Mouse (Mus musculus) ovary, postnatal 14 days (tissue): ENCODE data around the gene Snx13.
A peak's percentile ranks its signal among the peaks of the same experiment; 100 is the strongest.

Source experiments
- DNase-seq: peaks from one replicate; pipeline ENCODE4 v3.0.0; 2022; ENCODE audit warnings: low spot score

Snx13 gene

DNA sequence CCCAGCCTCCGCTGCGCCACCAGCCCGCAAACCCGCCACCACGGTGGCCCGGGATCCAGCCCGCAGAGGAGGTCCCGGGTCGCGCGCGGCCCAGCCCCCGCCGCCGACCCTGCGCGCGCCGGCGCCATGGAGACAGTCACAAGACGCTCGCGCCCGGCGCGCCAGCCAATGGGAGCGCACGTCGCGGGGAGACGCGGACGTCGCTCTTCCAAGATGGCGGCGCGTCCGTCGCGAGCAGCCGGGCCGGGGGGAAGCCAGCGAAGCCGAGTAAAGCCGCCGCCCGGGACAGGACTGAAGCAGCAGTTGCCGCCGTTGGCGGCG is at the start of gene Snx13:
TSS of gene Snx13 (plus strand) at position 188 of the 321 bp plus-strand sequence.
- DNase-seq = peak; percentile 83

DNA sequence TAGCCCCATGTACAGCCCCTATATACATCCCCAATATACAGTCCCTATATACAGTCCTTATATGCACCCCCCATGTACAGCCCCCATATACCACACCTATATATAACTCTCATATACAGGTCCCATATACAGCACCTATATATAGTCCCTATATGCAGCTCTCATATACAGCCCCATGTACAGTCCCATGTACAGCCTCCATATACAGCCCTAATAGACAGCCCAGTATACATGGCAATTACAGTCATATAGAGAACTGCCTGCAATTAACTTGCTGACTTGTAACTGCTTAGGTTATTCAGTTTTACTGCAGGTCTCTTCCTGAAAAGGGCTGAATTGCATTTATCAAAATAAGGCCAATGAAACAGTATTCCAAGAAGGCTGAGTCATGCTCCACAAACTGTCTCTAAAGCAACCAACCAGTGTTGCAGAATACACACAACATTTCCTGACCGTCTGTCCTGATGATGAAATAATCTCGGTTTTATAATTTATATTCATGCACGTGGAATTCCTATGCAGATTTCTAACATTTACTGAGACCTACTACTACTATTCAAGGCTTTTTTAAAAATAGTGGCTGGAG is 49.3 kb upstream of the Snx13 start:
- no peak for DNase-seq

DNA sequence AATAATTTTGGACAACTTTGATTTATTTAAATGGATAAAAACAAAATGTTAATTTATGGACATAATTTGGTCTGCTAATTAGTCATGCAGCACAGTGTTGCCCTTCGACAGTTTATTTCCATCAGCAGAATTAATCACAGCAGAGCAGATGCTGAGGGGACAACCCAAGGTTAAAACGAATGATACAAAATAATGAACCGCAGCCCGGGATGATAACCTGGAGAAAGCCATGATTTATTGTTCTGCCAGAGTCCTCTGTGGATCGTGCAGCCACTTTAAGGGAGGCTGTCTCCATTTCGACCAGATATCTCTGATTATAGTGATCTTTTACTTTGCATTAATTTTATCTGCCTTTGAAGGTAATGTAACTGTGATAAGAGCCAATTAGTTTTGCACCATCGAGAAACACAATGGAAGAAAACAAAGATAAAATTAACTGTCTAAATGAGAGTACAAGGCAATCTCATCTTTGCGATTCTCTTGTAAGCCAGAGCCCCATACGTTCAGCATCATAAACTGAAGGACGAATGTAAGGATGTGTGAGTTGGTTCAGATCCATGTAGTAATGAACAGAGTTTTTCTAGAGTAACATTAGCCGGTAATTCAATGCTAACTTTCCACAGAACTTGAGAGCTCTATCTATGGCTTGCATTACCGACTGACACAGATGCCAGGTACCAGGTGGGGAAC is 48.1 kb upstream of the Snx13 start:
- no peak for DNase-seq

DNA sequence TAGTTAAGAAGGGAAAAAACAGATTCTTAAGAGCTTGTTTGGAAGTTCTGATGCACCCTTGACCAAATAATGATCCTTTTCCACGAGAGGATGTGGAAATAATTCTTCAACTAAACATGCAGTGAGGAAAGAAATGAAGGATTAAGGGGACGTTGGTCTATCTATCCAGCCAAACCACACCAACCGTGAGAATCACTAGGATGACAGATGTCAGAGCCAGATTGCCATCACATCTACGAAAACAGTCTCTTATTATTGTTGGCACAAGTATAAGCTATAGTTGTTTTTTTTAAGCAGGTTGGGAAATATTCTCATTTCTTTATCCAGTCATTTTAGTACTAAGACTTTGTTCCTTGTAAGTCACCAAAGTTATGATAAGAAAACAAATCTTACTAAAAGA is 46.7 kb upstream of the Snx13 start:
- DNase-seq = no peak

DNA sequence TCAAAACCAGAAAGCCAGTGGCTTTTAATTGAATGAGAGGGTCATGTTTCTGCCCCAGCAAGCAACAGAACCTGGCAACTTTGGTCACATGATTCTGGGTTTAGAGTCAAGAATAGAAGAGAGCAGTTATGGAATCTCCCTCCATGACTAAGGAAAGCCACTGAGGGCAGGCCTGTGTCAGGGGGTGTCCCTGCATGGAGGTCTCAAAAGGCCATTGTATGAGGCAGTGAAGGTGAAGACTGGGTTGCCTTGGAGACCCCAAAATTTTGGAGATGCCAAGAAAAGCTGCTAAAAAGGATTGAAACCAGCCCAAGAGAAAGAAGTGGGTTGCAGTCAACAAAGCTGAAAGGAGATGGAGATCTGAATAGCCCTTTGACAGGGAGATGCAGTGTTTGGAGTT is 41.2 kb upstream of the Snx13 start:
- no peak for DNase-seq

DNA sequence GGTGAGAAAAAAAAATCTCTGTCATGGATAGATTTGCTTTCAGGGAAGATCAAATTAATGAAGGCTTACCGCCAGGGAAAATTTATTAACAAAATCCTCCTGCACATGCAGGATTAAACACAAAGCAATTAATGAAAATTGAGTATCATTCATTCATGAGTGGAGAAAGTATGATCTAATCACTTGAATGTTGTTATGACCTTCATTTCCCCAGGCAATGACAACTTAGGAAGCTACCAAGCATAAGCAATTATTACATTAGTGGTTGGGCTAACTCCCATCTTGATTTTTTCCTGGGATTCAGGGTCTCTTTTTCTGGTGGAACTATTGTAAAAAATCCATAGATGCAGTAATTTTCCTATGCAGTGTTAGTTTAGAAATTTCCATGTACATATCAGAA is 39.1 kb upstream of the Snx13 start:
- DNase-seq = no peak

DNA sequence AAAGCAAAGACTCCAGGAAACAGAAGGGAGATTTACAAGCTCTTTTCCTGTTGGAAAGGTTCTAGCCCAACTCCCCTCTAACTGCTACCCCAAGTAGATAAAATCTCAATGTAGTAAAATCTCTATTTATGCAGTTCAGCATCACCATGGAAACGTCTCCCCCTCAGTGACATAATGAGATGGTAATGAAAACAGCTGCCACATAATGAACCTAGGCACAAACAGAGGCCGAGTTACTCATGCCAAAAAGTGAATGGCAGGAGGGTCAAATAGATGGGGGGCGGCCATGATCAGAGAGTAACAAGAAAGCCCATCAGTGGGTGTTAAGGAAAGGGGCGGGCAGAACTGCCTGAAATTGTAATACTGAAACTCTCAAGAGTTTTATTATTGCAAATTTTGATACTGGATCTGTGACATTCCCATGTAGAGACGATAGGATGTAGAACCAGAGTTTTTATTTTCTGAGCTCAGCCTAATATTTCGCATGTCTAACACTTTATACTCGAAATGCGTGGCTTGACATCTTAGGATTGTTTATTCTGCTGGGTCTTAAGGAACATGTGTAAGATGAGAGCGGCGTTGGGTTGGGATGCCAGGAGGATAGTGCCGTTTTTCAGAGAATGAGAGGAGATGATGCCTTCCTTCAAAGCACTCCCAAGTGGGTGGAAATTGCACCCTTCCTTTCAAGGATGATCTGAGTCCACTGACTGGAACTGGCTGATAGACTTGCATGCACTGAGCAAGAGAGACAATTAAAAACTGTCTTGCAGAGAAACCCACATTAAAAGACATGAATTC is 38.4 kb upstream of the Snx13 start:
- DNase-seq = no peak

DNA sequence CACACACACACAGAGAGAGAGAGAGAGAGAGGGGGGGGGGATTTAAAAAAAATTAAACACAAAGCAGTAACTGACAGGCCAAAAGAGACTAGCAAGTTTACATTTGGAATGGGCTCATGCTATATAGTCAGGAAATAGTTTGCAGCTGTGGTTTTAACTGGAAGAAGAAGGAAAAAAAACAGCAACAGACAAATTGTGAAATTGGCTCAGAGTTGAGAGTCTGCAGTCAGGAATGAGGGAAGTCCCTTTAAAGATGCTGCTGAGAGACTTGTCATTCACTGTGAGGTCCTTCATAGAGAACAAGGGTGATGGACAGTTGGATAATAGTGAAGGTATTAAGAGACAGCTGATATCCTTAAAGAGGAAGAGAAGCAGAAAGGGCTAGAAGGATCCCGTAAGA is 35.5 kb upstream of the Snx13 start:
- DNase-seq = no peak

DNA sequence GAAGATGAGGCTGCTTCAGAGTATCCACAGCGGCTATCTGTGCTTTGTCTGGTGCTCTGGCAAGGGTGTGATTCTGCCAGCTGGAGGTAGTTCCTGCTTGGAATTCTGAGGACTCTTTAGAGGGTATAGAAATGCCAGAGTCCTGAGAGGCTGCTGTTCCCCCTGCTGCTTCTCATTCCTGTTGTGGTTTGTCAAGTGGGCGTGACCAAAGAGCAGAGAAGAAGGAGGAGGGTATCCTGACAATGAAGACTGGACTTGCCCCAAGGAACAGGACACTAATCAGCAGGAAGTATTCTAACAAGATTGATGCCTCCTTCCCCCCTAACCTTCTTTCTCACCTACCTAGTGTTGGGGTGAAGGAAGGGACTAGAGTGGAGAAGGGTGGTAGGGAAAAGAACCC is 33.0 kb upstream of the Snx13 start:
- no peak for DNase-seq

DNA sequence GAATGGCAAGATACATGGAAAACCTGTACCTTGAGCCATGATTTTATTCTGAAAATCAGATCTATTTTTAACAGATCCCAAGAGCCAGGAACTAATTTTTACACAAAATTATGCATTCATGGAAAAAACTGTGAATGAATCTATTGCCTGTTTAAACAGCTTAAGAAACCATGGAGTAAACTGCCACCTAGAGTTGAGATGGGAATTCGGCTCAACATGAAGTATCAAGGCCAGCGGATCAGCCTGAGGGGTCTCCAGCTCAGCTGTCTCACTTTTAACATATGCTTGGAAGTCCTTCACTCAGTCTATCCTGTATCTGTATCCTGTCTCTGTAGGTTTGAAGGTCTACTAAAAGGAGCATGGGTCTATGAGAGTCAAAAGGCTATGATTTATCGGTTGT is 30.9 kb upstream of the Snx13 start:
- no peak for DNase-seq

DNA sequence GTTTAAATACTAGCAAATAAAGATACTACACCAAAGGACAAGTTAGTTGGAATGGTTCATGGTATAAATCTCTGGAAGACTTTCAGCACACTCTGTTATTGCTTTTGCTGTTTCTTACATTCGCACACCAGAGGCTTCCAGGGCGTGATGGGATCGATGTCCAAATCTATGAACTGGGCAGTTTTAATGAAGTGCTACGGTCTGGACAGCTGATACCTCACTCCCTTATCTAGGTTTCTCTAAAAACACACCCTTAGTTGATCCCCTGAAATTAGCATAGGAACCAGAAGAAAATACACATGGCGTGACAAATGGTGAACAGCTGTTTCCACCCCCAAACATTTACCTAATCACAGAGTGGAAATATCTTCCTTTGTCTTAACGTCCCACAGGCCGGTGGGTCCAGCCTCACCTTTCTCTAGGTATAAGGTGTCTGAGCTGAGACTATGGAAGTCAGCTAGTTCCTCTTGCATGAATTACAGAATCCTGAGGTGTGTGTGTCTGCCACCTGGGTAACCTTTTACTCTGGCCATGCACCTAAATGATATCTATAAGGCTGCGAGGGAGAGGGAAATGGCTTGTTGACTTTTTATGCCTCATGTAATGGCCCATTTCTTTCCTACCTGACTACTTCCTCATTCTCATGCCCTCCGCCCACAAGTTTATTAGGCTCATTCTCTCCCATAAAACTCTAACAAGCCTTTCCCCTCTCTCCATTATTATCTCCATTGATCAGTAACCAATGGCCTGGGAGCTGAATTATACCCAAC is 30.3 kb upstream of the Snx13 start:
- no peak for DNase-seq

DNA sequence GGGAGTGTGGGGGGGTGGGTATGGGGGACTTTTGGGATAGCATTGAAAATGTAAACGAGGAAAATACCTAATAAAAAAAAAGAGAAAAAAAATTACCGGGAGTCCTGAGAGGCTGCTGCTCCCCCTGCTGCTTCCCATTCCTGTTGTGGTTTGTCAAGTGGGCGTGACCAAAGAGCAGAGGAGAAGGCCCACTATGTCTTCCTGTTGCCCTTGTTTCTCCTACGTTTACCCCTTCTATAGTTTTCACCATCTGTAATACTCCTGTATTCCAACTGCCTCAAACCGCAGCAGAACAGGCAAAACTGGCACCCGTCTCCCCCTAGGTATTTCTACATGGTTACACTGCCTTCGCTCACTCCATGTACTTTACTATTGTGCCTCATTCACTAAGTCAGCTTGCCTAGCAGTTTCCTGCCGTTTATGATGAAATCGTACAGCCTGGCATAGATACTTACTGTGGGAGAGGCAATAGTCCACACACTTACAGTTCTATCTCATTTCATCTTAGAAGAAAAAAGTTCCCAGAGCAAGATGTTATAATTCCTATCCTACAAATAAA is 28.2 kb upstream of the Snx13 start:
- no peak for DNase-seq

DNA sequence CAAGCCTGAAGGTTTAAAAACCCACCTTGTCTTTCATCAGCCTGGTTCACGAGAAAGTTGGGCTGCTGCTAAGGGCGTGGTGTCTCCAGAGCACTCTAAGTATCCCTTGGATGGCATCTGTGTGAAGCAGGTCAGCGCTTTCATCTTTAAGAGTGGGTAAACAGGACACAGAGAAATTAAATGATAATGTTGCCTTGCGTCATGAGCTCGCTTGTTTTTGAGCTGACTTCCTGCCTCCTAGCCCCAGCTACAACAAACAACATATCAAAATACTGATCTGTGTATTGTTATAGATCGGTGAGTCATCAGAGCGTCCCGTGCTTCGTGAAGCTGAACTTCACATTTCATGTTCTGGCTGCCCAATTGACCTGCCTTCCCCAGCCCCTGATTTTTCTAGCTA is 25.7 kb upstream of the Snx13 start:
- no peak for DNase-seq

DNA sequence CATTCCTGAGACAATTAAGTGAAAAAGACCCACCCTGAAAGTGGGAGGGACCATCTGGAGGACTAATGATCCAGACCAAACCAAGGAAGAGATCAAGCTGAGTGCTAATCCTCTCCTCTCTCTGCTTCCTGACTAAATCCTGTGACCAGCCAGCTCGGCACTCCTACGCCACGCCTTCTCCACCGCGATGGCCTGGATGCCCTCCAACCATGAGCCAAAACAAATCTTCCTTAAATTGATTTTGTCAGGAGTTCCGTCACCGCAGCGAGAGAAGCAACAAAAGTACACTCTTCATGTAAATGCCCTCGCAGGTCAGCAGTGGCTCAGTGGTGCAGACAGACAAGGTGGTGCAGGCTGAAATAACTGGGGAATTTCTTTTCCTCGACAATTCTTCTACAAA is 24.9 kb upstream of the Snx13 start:
- no peak for DNase-seq

DNA sequence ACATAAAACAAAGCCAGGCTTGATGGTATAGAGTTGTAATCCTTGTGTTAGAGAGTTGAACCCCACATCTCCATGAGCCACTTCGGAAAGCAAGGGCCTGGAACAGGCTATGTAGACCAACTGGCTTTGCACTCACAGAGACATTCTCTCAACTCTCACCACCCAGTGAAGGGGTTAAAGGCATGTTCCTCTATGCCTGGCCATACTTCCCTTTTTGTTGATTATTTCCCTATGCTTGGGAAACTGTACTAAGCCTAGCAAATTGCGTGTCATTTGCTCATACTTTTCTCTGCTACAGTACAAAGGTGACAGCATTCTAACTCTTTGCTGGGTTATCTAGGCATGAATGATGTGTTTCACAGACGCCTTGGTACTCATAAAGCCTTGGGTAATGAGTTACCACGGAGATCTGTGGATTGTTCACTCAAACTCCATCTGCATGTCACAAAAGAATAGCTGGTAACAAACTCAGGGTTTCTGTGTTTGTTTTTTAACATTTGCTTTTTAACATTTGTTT is 21.0 kb upstream of the Snx13 start:
- no peak for DNase-seq

DNA sequence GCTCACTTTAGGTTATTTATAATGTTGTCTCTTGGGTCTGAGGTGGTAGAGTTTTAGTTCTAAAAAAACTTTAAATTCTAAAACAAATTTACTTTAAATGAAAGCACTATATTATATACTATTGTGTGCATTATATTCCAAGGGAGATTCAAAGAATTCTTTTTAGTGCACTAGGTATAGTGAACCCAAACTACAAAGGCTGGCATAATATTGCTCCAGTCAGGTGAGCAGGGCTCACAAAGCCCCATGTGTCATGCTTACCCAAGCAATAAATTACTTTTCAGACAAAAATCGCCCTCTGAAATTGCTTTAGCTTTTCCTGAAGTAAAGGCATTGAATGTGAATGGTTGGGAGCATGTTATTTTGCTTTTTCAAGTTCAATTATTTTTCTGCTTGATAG is 19.5 kb upstream of the Snx13 start:
- no peak for DNase-seq

DNA sequence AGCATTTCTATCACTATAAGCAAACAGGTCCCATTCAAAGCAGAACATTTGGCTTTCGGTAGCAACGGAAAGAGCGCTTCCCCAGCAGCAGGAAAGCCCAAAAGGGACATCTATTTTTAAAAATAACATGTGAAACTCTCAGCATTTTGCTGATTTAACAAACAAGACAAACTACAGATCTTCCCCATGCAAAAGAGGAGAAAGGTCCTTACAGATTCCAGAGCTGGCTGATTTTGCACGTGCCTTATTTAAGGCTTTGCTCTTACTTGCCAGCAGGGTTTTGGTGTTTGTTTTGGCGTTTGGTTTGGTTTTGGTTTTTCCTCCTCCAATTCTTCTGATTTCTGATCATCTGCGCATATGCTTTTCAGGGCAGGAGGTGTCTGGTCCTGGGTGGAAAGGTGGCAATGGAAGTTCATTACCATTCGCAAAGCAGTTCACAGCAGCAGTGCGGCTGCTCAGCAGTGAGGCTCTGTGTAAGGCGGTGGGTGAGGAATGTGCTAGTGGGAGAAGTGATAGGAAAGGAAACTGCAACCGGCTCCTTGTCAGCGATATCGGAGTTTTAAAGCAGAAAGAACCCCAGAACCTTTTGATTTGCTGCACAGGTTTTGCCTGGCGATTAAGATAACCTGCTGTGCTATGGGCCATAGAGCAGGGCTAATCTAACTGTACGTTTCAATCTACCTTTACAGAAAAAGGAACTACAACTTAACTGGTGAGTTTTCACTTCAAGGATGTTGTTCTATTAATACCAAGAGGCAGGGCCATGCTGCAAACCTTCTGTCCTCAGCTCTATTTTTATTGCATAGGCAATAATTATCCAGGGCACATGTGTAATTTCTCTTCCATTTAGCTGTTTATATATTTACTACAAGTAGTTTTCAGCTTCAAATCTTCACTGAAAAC is 8.1 kb upstream of the Snx13 start:
- DNase-seq = no peak

DNA sequence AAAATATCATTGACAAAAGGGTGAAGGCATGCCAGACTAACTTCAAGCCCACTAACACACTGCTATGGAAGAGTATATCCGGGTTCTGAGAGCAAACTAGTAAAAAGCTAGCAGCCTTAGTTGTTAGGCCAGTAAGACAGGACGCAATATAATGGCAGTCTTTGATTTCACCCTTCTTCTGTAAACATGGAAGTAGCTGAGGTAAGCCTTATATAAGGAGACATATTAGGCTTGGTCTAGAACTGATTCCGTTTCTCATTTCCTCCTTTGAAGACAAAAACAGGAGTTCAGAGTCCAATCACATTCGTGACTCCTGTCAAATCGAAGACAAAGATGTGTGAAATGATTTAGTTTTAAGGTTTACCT is 7.4 kb upstream of the Snx13 start:
- DNase-seq = no peak

DNA sequence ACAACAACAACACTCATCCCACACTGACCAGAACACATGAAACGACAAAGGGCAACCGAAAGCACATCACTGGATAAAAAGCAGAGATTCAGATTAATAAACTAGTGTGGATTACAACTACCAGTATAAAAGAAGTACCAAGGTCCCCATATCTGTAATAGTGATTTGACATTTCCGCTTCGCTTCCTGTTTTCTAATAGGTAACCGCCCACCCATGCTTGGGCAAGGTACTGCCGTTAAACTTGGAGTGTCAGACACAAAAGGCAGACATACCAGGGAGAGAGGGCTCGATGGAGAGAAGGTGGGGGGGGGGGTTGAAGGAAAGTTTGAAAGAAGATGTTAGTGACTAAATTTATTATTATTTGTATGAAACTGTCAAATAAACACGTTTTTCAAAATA is 5.0 kb upstream of the Snx13 start:
- no peak for DNase-seq

DNA sequence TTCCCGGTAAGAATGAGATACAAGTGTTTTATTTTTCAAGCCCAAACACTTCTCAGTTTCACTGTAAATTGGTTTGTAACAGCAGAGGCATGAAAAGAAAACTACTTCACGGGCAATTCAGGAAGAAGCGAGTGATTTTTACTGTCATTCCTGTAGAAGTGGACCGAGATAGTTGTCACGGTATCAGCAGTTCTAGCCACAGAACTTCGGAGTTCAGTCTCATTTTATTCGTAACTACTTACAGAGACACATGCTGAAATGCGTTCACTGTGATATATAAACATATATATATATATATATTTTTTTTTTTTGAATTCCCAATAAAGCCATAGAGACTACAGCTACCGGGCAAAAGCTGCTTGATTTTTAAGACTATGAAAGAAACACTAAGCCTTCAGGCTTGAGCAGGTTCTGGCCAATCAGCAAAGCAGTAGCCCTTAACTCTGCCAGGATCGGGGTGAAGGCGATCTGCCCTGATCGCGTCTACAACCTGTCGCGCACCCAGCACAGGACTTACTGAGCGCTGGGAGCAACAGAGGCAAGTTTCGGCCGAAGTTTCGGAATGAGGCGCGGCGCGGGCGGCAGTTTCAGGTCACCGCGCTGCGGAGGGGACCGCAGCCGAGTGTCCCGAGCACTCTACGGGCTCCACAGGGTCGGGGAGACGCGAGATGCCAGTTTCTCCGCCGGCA is 532 bp upstream of the Snx13 start:
- DNase-seq = no peak
